Mouse (Mus musculus): ENCODE data around the gene Tmem174. TPM values are rescaled to one million over a fixed set of nuclear protein-coding genes. Genes with fewer than 3 reads are reported as not detected.

Gene Tmem174
- polyA plus RNA-seq (2014; fragmentation: Nextera tagmentation; extraction: Ambion mirVana) = not detected in 2 replicates

DNA sequence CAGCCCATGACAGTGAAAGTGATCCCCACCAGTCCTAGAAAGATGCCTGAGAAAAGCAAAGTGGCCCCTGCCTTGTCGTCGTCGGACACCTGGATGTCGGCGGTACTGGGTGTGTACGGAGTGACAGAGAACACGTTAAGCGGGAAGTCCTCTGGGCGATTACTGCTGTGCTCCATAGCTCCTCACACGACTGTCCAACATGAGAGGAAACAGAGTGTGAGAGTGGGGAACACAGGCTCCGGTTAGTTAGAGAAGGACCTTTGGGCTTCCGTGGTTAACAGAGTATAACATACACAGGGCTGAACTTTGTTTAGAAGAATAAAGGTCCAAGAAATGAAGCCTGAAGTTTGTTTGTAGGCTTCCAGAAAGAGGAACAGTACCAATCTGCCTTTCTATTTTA, at the start of gene Tmem174:
Gene Tmem174 (minus strand): TSS at position 266 of the 400 bp plus-strand sequence.
- no peak within 1 kb of the TSS for H3K4me3 ChIP-seq (ENCODE audit: low read depth, low read length)
- DNase-seq (ENCODE audit: low spot score) (no peak), ATAC-seq (ENCODE audit: low FRiP score) (no peak)
- H3K9me3 ChIP-seq (ENCODE audit: control insufficient read depth, low read length) = no peaks in the 10 kb centered on the region
- no peak within 1 kb of the TSS for H3K27ac ChIP-seq (ENCODE audit: low read depth, low read length)
- H3K4me1 ChIP-seq (replicated peaks; ENCODE audit: control insufficient read depth, insufficient read depth, low read length) = no peaks in the 10 kb centered on the region
- H3K36me3 ChIP-seq (ENCODE audit: control insufficient read depth, insufficient read depth, low read length) = no peaks in the 10 kb centered on the region
- H3K9ac ChIP-seq (ENCODE audit: low read depth, low read length) = no peak within 1 kb of the TSS
- no peak within 1 kb of the TSS for H3K4me2 ChIP-seq (replicated peaks; ENCODE audit: low read depth, low read length)
- WGBS = 89% methylated on average over 12 of the region's 12 CpGs
- no peaks in the 10 kb centered on the region for H3K27me3 ChIP-seq (ENCODE audit: control insufficient read depth, insufficient read depth, low read length)

DNA sequence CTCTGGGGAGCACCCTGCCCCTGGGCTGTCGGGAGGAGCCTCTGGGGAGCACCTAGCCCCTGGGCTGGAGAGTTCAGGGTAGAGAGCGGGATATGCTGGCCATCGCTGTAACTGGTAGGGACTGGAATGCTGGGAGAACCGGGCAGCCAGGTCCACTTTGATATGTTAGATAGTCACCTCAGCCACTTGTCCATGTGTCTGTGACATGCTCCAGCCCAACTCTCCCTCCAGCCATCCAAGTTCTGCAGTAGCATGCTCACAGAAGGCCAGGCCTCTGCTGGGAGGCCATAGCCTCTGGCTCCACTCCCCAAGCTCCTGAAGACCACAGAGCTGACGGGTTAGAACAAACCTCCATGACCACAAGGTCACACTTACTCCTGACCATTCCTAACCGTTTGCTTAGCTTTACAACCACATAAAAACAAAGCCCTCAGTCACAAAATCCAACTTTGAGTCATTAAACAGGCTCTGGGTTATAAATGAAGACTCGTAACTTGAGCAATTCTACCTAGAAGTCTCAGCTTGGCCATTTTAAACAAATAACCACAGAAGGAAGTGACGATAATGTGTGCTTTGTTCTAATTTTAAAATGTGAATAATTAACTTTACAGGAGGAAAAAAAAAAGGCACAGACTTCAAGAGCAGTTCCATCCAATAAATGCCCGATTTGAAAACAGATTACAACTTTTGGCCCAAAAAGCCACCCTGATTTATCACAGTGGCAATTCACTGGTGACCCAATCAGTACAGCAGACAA, 47.1 kb upstream of the Tmem174 start:
- H3K4me2 ChIP-seq (replicated peaks; ENCODE audit: low read depth, low read length) = no peak overlapping the region
- H3K9ac ChIP-seq (ENCODE audit: low read depth, low read length) = no peak overlapping the region
- no peak overlapping the region for H3K27ac ChIP-seq (ENCODE audit: low read depth, low read length)
- no peak overlapping the region for H3K4me3 ChIP-seq (ENCODE audit: low read depth, low read length)
- DNase-seq (ENCODE audit: low spot score) (no peak), ATAC-seq (ENCODE audit: low FRiP score) (no peak)
- H3K36me3 ChIP-seq (ENCODE audit: control insufficient read depth, insufficient read depth, low read length) = no peaks in the 10 kb centered on the region
- no peaks in the 10 kb centered on the region for H3K27me3 ChIP-seq (ENCODE audit: control insufficient read depth, insufficient read depth, low read length)
- WGBS = 80% methylated on average over 9 of the region's 9 CpGs
- H3K9me3 ChIP-seq (ENCODE audit: control insufficient read depth, low read length) = no peaks in the 10 kb centered on the region
- no peaks in the 10 kb centered on the region for H3K4me1 ChIP-seq (replicated peaks; ENCODE audit: control insufficient read depth, insufficient read depth, low read length)

DNA sequence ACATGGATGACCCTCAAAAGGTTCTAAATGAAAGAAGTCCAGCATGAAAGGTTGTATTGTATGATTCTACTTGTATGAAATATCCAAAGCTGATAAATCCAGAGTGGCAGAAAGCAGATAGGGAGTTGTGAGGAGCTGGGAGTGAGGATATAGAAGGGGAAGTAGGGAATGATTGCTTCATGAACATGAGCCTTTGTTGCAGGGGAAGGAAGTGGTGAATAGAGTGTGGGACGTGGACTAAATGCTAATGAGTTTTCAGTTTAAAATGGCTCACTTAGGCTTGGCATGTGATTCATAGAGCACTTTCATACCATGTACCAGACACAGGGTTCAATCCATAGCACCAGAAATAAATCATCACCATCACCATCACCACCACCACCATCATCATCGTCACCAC, 46.2 kb upstream of the Tmem174 start:
- no peak overlapping the region for H3K4me2 ChIP-seq (replicated peaks; ENCODE audit: low read depth, low read length)
- no peaks in the 10 kb centered on the region for H3K36me3 ChIP-seq (ENCODE audit: control insufficient read depth, insufficient read depth, low read length)
- no peak overlapping the region for H3K4me3 ChIP-seq (ENCODE audit: low read depth, low read length)
- no peak for ATAC-seq (ENCODE audit: low FRiP score)
- H3K4me1 ChIP-seq (replicated peaks; ENCODE audit: control insufficient read depth, insufficient read depth, low read length) = no peaks in the 10 kb centered on the region
- H3K9ac ChIP-seq (ENCODE audit: low read depth, low read length) = no peak overlapping the region
- no peaks in the 10 kb centered on the region for H3K27me3 ChIP-seq (ENCODE audit: control insufficient read depth, insufficient read depth, low read length)
- no peaks in the 10 kb centered on the region for H3K9me3 ChIP-seq (ENCODE audit: control insufficient read depth, low read length)
- H3K27ac ChIP-seq (ENCODE audit: low read depth, low read length) = no peak overlapping the region
- no peak for DNase-seq (ENCODE audit: low spot score)
- WGBS = 91% methylated on average over 2 of the region's 2 CpGs

DNA sequence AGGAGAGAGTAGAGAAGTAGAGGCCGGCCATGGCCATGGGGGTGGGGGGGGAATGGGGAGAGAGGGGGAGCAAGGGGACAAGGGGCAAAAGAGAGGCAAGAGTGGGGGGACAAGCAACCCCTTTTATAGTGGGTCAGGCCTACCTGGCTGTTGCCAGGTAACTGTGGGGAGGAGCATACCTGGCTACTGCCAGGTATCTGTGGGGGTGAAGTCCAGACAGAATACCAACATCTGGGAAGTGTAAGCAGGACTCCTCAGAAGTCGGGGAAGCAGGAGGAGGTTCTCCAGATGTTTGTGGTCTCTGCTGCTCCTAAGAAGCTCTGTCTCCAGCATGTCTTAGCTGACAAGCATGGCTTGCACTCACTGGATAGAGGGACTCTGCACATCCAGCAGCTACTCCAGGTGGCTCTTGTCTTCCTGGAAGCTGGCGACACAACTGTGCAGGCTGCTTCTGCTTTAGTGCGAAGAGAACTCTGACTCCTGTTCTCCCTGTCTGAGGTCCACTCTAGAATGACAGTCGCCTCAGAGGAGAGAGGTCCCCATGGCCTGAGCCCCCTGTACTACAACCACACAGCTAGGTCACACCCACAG, 43.4 kb upstream of the Tmem174 start:
- H3K4me2 ChIP-seq (replicated peaks; ENCODE audit: low read depth, low read length) = no peak overlapping the region

DNA sequence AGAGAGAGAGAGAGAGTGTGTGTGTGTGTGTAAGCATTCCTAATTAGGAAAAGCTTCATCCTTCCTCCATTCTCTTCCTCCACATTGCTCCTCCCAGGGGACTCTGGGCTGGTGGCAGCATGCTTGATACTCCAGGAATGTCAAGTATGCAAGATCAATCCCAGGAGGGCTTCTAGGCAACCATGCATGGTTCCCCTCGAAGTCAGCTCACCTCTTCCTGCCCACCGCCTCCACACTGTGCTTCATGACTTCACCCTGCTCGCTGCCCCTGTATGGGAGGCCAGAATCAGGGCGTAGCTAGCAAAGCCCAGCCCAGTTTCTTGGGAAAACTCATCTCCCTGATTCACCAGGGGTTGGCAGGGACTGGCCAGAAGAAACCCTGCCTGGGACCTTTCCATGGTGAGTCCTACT, 42.4 kb upstream of the Tmem174 start:
- no peaks in the 10 kb centered on the region for H3K36me3 ChIP-seq (ENCODE audit: control insufficient read depth, insufficient read depth, low read length)
- no peaks in the 10 kb centered on the region for H3K4me1 ChIP-seq (replicated peaks; ENCODE audit: control insufficient read depth, insufficient read depth, low read length)
- no peaks in the 10 kb centered on the region for H3K27me3 ChIP-seq (ENCODE audit: control insufficient read depth, insufficient read depth, low read length)
- no peak for DNase-seq (ENCODE audit: low spot score)
- no peak overlapping the region for H3K4me2 ChIP-seq (replicated peaks; ENCODE audit: low read depth, low read length)
- H3K9me3 ChIP-seq (ENCODE audit: control insufficient read depth, low read length) = no peaks in the 10 kb centered on the region
- ATAC-seq (ENCODE audit: low FRiP score) = no peak
- no peak overlapping the region for H3K9ac ChIP-seq (ENCODE audit: low read depth, low read length)
- 44% methylated on average over 4 of the region's 4 CpGs for WGBS
- H3K4me3 ChIP-seq (ENCODE audit: low read depth, low read length) = no peak overlapping the region
- H3K27ac ChIP-seq (ENCODE audit: low read depth, low read length) = no peak overlapping the region

More for the DNA sequence above, 43.4 kb upstream of the Tmem174 start:
- ATAC-seq (ENCODE audit: low FRiP score) (no peak), DNase-seq (ENCODE audit: low spot score) (no peak)
- Histone ChIP-seq H3K4me3 (ENCODE audit: low read depth, low read length) (no peak overlapping the region), H3K9me3 (ENCODE audit: control insufficient read depth, low read length) (no peaks in the 10 kb centered on the region), H3K4me1 (replicated peaks; ENCODE audit: control insufficient read depth, insufficient read depth, low read length) (no peaks in the 10 kb centered on the region), H3K27me3 (ENCODE audit: control insufficient read depth, insufficient read depth, low read length) (no peaks in the 10 kb centered on the region), H3K27ac (ENCODE audit: low read depth, low read length) (no peak overlapping the region), H3K36me3 (ENCODE audit: control insufficient read depth, insufficient read depth, low read length) (no peaks in the 10 kb centered on the region), H3K9ac (ENCODE audit: low read depth, low read length) (no peak overlapping the region)
- WGBS = 87% methylated on average over 4 of the region's 5 CpGs

DNA sequence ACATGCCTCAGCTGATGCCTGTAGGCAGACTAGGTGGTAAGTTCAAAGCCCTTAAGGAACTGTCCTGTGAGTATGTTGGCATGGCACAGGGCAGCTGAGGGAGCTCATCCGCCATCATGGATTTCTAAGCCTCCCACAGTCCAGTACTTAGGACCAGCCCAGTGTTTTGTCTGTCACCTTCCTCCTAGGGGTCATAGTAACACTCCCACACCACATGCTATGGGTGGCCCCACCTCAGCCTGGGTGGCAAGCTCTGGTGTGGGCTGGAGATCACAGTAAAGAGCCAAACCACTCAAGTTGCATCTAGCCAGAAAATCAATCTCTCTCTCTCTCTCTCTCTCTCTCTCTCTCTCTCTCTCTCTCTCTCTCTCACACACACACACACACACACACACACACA, 42.0 kb upstream of the Tmem174 start:
- no peaks in the 10 kb centered on the region for H3K27me3 ChIP-seq (ENCODE audit: control insufficient read depth, insufficient read depth, low read length)
- H3K9me3 ChIP-seq (ENCODE audit: control insufficient read depth, low read length) = no peaks in the 10 kb centered on the region
- H3K36me3 ChIP-seq (ENCODE audit: control insufficient read depth, insufficient read depth, low read length) = no peaks in the 10 kb centered on the region
- no peak overlapping the region for H3K4me2 ChIP-seq (replicated peaks; ENCODE audit: low read depth, low read length)
- H3K27ac ChIP-seq (ENCODE audit: low read depth, low read length) = no peak overlapping the region
- no peaks in the 10 kb centered on the region for H3K4me1 ChIP-seq (replicated peaks; ENCODE audit: control insufficient read depth, insufficient read depth, low read length)
- no peak overlapping the region for H3K9ac ChIP-seq (ENCODE audit: low read depth, low read length)
- no peak overlapping the region for H3K4me3 ChIP-seq (ENCODE audit: low read depth, low read length)
- no peak for DNase-seq (ENCODE audit: low spot score)
- 77% methylated on average over 1 of the region's 1 CpGs for WGBS
- ATAC-seq (ENCODE audit: low FRiP score) = no peak

DNA sequence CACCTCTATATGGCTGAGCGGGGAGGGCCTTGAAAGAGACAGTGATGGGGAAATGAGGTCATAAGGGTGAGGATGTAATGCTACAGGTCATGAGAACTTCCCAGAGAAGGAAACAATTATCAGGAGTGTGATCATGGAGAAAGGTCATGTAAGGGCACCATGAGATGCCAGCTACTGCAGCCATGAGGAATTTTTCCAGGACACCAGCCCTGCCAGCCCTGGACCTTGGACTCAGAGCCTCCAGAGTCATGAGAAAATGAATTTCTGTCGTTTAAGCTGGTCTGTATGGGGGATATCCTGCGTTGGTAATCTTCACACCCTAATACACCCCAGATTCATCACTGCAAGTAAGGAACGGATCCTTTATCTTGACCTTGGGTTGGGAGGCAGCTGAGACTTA, 36.7 kb upstream of the Tmem174 start:
- Histone ChIP-seq H3K36me3 (ENCODE audit: control insufficient read depth, insufficient read depth, low read length) (no peaks in the 10 kb centered on the region), H3K4me1 (replicated peaks; ENCODE audit: control insufficient read depth, insufficient read depth, low read length) (no peaks in the 10 kb centered on the region), H3K27me3 (ENCODE audit: control insufficient read depth, insufficient read depth, low read length) (no peaks in the 10 kb centered on the region), H3K9ac (ENCODE audit: low read depth, low read length) (no peak overlapping the region), H3K9me3 (ENCODE audit: control insufficient read depth, low read length) (no peaks in the 10 kb centered on the region), H3K4me3 (ENCODE audit: low read depth, low read length) (no peak overlapping the region), H3K4me2 (replicated peaks; ENCODE audit: low read depth, low read length) (no peak overlapping the region), H3K27ac (ENCODE audit: low read depth, low read length) (no peak overlapping the region)
- no peak for DNase-seq (ENCODE audit: low spot score)
- no peak for ATAC-seq (ENCODE audit: low FRiP score)
- WGBS = 75% methylated on average over 4 of the region's 4 CpGs

DNA sequence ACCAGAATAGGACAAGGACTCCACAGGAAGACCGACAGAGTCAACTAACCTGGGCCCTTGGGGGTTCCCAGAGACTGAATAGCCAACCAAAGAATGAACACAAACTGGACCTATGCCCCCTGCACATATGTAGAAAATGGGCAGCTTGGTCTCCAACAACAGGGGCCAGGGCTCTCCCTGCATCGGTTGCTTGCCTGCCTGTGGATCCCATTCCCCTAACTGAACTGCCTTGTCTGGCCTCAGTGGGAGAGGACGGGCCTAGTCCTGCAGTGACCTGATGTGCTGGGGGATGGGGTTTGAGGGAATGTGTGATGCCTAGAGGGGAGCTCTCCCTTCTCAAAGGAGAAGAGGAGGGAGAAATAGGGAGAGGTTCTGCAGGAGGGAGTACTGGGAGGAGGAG, 32.1 kb upstream of the Tmem174 start:
- no peak for DNase-seq (ENCODE audit: low spot score)

DNA sequence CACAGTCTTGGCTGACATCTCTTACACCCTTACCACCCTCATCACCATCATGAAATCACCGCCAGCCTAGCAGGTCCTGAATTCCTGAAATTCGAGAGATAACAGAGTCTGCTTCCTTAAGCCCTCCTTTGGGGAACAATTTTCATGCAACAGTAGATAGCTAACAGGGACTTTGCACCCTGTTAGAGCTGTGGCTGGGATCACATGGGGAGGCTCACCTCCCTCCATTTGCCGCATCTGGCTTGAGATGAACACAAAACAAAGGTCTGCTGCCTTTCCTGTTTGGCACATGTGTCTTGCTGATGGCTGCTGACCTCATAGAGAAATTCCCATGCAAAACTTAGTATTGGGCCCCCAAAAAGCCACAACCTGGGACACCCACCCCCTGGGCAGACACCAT, 30.1 kb upstream of the Tmem174 start:
- Histone ChIP-seq H3K9me3 (ENCODE audit: control insufficient read depth, low read length) (no peaks in the 10 kb centered on the region), H3K27me3 (ENCODE audit: control insufficient read depth, insufficient read depth, low read length) (no peaks in the 10 kb centered on the region), H3K4me2 (replicated peaks; ENCODE audit: low read depth, low read length) (no peak overlapping the region), H3K9ac (ENCODE audit: low read depth, low read length) (no peak overlapping the region), H3K4me3 (ENCODE audit: low read depth, low read length) (no peak overlapping the region), H3K4me1 (replicated peaks; ENCODE audit: control insufficient read depth, insufficient read depth, low read length) (no peaks in the 10 kb centered on the region), H3K27ac (ENCODE audit: low read depth, low read length) (no peak overlapping the region), H3K36me3 (ENCODE audit: control insufficient read depth, insufficient read depth, low read length) (no peaks in the 10 kb centered on the region)
- ATAC-seq (ENCODE audit: low FRiP score) (no peak), DNase-seq (ENCODE audit: low spot score) (no peak)
- WGBS = 80% methylated on average over 3 of the region's 3 CpGs

More for the DNA sequence above, 32.1 kb upstream of the Tmem174 start:
- no peak overlapping the region for H3K4me2 ChIP-seq (replicated peaks; ENCODE audit: low read depth, low read length)
- no peaks in the 10 kb centered on the region for H3K36me3 ChIP-seq (ENCODE audit: control insufficient read depth, insufficient read depth, low read length)
- H3K9me3 ChIP-seq (ENCODE audit: control insufficient read depth, low read length) = no peaks in the 10 kb centered on the region
- no peak for ATAC-seq (ENCODE audit: low FRiP score)
- H3K4me3 ChIP-seq (ENCODE audit: low read depth, low read length) = no peak overlapping the region
- no peak overlapping the region for H3K27ac ChIP-seq (ENCODE audit: low read depth, low read length)
- H3K4me1 ChIP-seq (replicated peaks; ENCODE audit: control insufficient read depth, insufficient read depth, low read length) = no peaks in the 10 kb centered on the region
- H3K9ac ChIP-seq (ENCODE audit: low read depth, low read length) = no peak overlapping the region
- WGBS = 82% methylated on average over 3 of the region's 3 CpGs
- no peaks in the 10 kb centered on the region for H3K27me3 ChIP-seq (ENCODE audit: control insufficient read depth, insufficient read depth, low read length)

Data from hindbrain, embryonic 11.5 days (tissue).